Mouse (Mus musculus) intestine, embryonic 15.5 days (tissue): Measurements from ENCODE around the gene Plekha1. TPM values are rescaled to one million over a fixed set of nuclear protein-coding genes. Genes with fewer than 3 reads are reported as not detected.

Experiments used
- ATAC-seq: fragments of 200-750 bp; cut with Nextera tagmentation; 2 replicates; pipeline ENCODE4 v1.8.0; 2017; ENCODE audit warnings: moderate TSS enrichment, moderate library complexity
- H3K27ac ChIP-seq: fragments of 300-500 bp; sonication (generic); 2 replicates; pipeline ENCODE4 v1.5.1; 2015; ENCODE audit warnings: mild to moderate bottlenecking, inconsistent platforms
- H3K27me3 ChIP-seq: fragments of 300-500 bp; sonication (generic); replicated peaks from 2 replicates; pipeline ENCODE4 v1.6.1; 2015; ENCODE audit warnings: inconsistent platforms
- H3K36me3 ChIP-seq: fragments of 300-500 bp; sonication (generic); 2 replicates; pipeline ENCODE4 v1.6.1; 2015; ENCODE audit warnings: inconsistent platforms
- H3K4me1 ChIP-seq: fragments of 300-500 bp; sonication (generic); replicated peaks from 2 replicates; pipeline ENCODE4 v1.6.1; 2015; ENCODE audit warnings: inconsistent platforms
- H3K4me2 ChIP-seq: fragments of 300-500 bp; sonication (generic); replicated peaks from 2 replicates; pipeline ENCODE4 v1.6.1; 2015; ENCODE audit warnings: mild to moderate bottlenecking, inconsistent platforms
- H3K4me3 ChIP-seq: fragments of 300-500 bp; sonication (generic); replicated peaks from 2 replicates; pipeline ENCODE4 v1.5.1; 2015; ENCODE audit warnings: inconsistent platforms
- H3K9ac ChIP-seq: fragments of 300-500 bp; sonication (generic); 2 replicates; pipeline ENCODE4 v1.6.1; 2015; ENCODE audit warnings: inconsistent platforms
- H3K9me3 ChIP-seq: fragments of 300-500 bp; sonication (generic); 2 replicates; pipeline ENCODE4 v1.6.1; 2016; ENCODE audit warnings: inconsistent platforms
- WGBS: fragments of 180-500 bp; shearing (Covaris S2); methylation state at CpG from one replicate; pipeline ENCODE4 v1.1.7; 2015; 5-methylcytosine and 5-hydroxymethylcytosine counted together
- polyA plus RNA-seq: library from polyadenylated mRNA; unstranded; fragments of >200 nt; fragmentation: Nextera tagmentation; extraction: Ambion mirVana; gene quantifications from 2 replicates; pipeline ENCODE4 v1.2.1, GENCODE M21; 2015

Gene Plekha1
- polyA plus RNA-seq, 1 experiment from 2014 or later, result 40.5 TPM

- H3K4me3 ChIP-seq, result peak overlapping the region; percentile 91
- no peaks in the 10 kb centered on the region for H3K36me3 ChIP-seq
- no peak for ATAC-seq
- peak overlapping the region; percentile 66 for H3K4me2 ChIP-seq
- H3K27ac ChIP-seq, result peak overlapping the region; percentile 71; the same call in 1 of the 2 replicates
- H3K9ac ChIP-seq, result peak overlapping the region; percentile 89
- no peaks in the 10 kb centered on the region for H3K27me3 ChIP-seq
- no peaks in the 10 kb centered on the region for H3K9me3 ChIP-seq
- 2% methylated on average over 13 of the region's 13 CpGs for WGBS
- no peaks in the 10 kb centered on the region for H3K4me1 ChIP-seq
These were observed 1.1 kb downstream of the Plekha1 start for GRCm38 (mm10) chr7:130866640-130867039.

GRCm38 (mm10) chr7:130867256-130867655, 1.7 kb downstream of the Plekha1 start:
- ATAC-seq, result no peak
- no peak overlapping the region for H3K4me3 ChIP-seq
- peak overlapping the region; percentile 41 for H3K4me2 ChIP-seq
- no peaks in the 10 kb centered on the region for H3K9me3 ChIP-seq
- no peak overlapping the region for H3K27ac ChIP-seq
- no peaks in the 10 kb centered on the region for H3K36me3 ChIP-seq
- H3K4me1 ChIP-seq, result no peaks in the 10 kb centered on the region
- H3K27me3 ChIP-seq, result no peaks in the 10 kb centered on the region
- WGBS, result 57% methylated on average over 3 of the region's 3 CpGs
- no peak overlapping the region for H3K9ac ChIP-seq

GRCm38 (mm10) chr7:130884161-130884560, 18.6 kb downstream of the Plekha1 start:
- WGBS, result 96% methylated on average over 2 of the region's 2 CpGs
- Histone ChIP-seq H3K4me2 (no peak overlapping the region), H3K4me3 (no peak overlapping the region), H3K9ac (no peak overlapping the region), H3K4me1 (no peaks in the 10 kb centered on the region), H3K27ac (no peak overlapping the region), H3K27me3 (no peaks in the 10 kb centered on the region), H3K36me3 (no peaks in the 10 kb centered on the region), H3K9me3 (no peaks in the 10 kb centered on the region)
- no peak for ATAC-seq

- Histone ChIP-seq H3K9ac (no peak overlapping the region), H3K36me3 (no peaks in the 10 kb centered on the region), H3K27me3 (no peaks in the 10 kb centered on the region), H3K4me3 (no peak overlapping the region), H3K27ac (no peak overlapping the region), H3K4me1 (no peaks in the 10 kb centered on the region), H3K9me3 (no peaks in the 10 kb centered on the region), H3K4me2 (no peak overlapping the region)
- ATAC-seq, result no peak
- 78% methylated on average over 3 of the region's 3 CpGs for WGBS
These were observed 20.7 kb downstream of the Plekha1 start for GRCm38 (mm10) chr7:130886246-130886645.

- Histone ChIP-seq H3K4me2 (no peak overlapping the region), H3K9me3 (no peaks in the 10 kb centered on the region), H3K4me1 (no peaks in the 10 kb centered on the region), H3K27me3 (no peaks in the 10 kb centered on the region), H3K4me3 (no peak overlapping the region), H3K9ac (no peak overlapping the region), H3K27ac (no peak overlapping the region), H3K36me3 (no peaks in the 10 kb centered on the region)
- 50% methylated on average over 3 of the region's 3 CpGs for WGBS
- ATAC-seq, result no peak
These were observed 22.4 kb downstream of the Plekha1 start for GRCm38 (mm10) chr7:130887946-130888345.

GRCm38 (mm10) chr7:130890871-130891270, 25.3 kb downstream of the Plekha1 start:
- 32% methylated on average over 2 of the region's 2 CpGs for WGBS
- Histone ChIP-seq H3K4me2 (no peak overlapping the region), H3K36me3 (no peaks in the 10 kb centered on the region), H3K4me3 (no peak overlapping the region), H3K9ac (no peak overlapping the region), H3K4me1 (no peaks in the 10 kb centered on the region), H3K27ac (no peak overlapping the region), H3K27me3 (no peaks in the 10 kb centered on the region), H3K9me3 (no peaks in the 10 kb centered on the region)
- no peak for ATAC-seq

- WGBS, result 78% methylated on average over 6 of the region's 6 CpGs
- H3K4me2 ChIP-seq, result no peak overlapping the region
- H3K4me3 ChIP-seq, result no peak overlapping the region
- no peaks in the 10 kb centered on the region for H3K27me3 ChIP-seq
- no peak overlapping the region for H3K27ac ChIP-seq
- no peaks in the 10 kb centered on the region for H3K4me1 ChIP-seq
- no peaks in the 10 kb centered on the region for H3K9me3 ChIP-seq
- H3K36me3 ChIP-seq, result no peaks in the 10 kb centered on the region
- no peak overlapping the region for H3K9ac ChIP-seq
- ATAC-seq, result no peak
These were observed 27.4 kb downstream of the Plekha1 start for GRCm38 (mm10) chr7:130892973-130893372.

- no peaks in the 10 kb centered on the region for H3K4me1 ChIP-seq
- H3K4me2 ChIP-seq, result no peak overlapping the region
- no peaks in the 10 kb centered on the region for H3K27me3 ChIP-seq
- no peak overlapping the region for H3K4me3 ChIP-seq
- no peak overlapping the region for H3K9ac ChIP-seq
- H3K27ac ChIP-seq, result no peak overlapping the region
- H3K36me3 ChIP-seq, result no peaks in the 10 kb centered on the region
- WGBS, result 74% methylated on average over 9 of the region's 9 CpGs
- ATAC-seq, result no peak
- H3K9me3 ChIP-seq, result no peaks in the 10 kb centered on the region
These were observed 29.5 kb downstream of the Plekha1 start for GRCm38 (mm10) chr7:130894931-130895617.

- Histone ChIP-seq H3K9me3 (no peaks in the 10 kb centered on the region), H3K27me3 (no peaks in the 10 kb centered on the region), H3K4me3 (no peak overlapping the region), H3K27ac (no peak overlapping the region), H3K4me1 (no peaks in the 10 kb centered on the region), H3K36me3 (no peaks in the 10 kb centered on the region), H3K4me2 (no peak overlapping the region), H3K9ac (no peak overlapping the region)
- WGBS, result 89% methylated on average over 2 of the region's 2 CpGs
- no peak for ATAC-seq
These were observed 30.0 kb downstream of the Plekha1 start for GRCm38 (mm10) chr7:130895618-130895945.

- H3K4me3 ChIP-seq, result no peak overlapping the region
- no peak overlapping the region for H3K9ac ChIP-seq
- no peak for ATAC-seq
- H3K27ac ChIP-seq, result no peak overlapping the region
- no peaks in the 10 kb centered on the region for H3K4me1 ChIP-seq
- no peaks in the 10 kb centered on the region for H3K36me3 ChIP-seq
- H3K4me2 ChIP-seq, result no peak overlapping the region
- WGBS, result 75% methylated on average over 3 of the region's 3 CpGs
- no peaks in the 10 kb centered on the region for H3K9me3 ChIP-seq
- H3K27me3 ChIP-seq, result no peaks in the 10 kb centered on the region
These were observed 30.5 kb downstream of the Plekha1 start for GRCm38 (mm10) chr7:130896064-130896463.

GRCm38 (mm10) chr7:130897201-130897600, 31.6 kb downstream of the Plekha1 start:
- Histone ChIP-seq H3K4me2 (no peak overlapping the region), H3K4me1 (no peaks in the 10 kb centered on the region), H3K9ac (no peak overlapping the region), H3K27ac (no peak overlapping the region), H3K36me3 (no peaks in the 10 kb centered on the region), H3K9me3 (no peaks in the 10 kb centered on the region), H3K4me3 (no peak overlapping the region), H3K27me3 (no peaks in the 10 kb centered on the region)
- 91% methylated on average over 10 of the region's 10 CpGs for WGBS
- ATAC-seq, result no peak

- ATAC-seq, result no peak
- no peaks in the 10 kb centered on the region; the same call in 1 of the 2 replicates for H3K36me3 ChIP-seq
- H3K4me1 ChIP-seq, result no peaks in the 10 kb centered on the region
- H3K27ac ChIP-seq, result no peak overlapping the region
- H3K4me2 ChIP-seq, result no peak overlapping the region
- H3K9me3 ChIP-seq, result no peaks in the 10 kb centered on the region
- H3K27me3 ChIP-seq, result no peaks in the 10 kb centered on the region
- WGBS, result 86% methylated on average over 4 of the region's 4 CpGs
- no peak overlapping the region for H3K4me3 ChIP-seq
- H3K9ac ChIP-seq, result no peak overlapping the region
These were observed 32.8 kb downstream of the Plekha1 start for GRCm38 (mm10) chr7:130898373-130898772.

- no peak overlapping the region for H3K27ac ChIP-seq
These were observed 34.8 kb downstream of the Plekha1 start for GRCm38 (mm10) chr7:130900233-130900848.

More at GRCm38 (mm10) chr7:130900233-130900848, 34.8 kb downstream of the Plekha1 start:
- Histone ChIP-seq H3K9ac (no peak overlapping the region), H3K27me3 (no peaks in the 10 kb centered on the region), H3K36me3 (no peaks in the 10 kb centered on the region; the same call in 1 of the 2 replicates), H3K9me3 (no peaks in the 10 kb centered on the region), H3K4me2 (no peak overlapping the region), H3K4me3 (no peak overlapping the region), H3K4me1 (no peaks in the 10 kb centered on the region)
- no peak for ATAC-seq
- WGBS, result 92% methylated on average over 5 of the region's 5 CpGs
